Mouse (Mus musculus) brain, embryonic 14.5 days (tissue): ENCODE results near the gene BC004004.

Experiments used
- CTCF ChIP-seq: fragments of 200-500 bp; IDR thresholded peaks from 2 replicates; pipeline ENCODE4 v1.5.1; 2012; ENCODE audit warnings: inconsistent platforms, mild to moderate bottlenecking, moderate library complexity, borderline replicate concordance; ENCODE audit not compliant: insufficient read depth, insufficient read length; ENCODE audit errors: extremely low read depth
- POLR2A ChIP-seq: fragments of 200-500 bp; IDR thresholded peaks from 2 replicates; pipeline ENCODE4 v1.6.1; 2012; ENCODE audit warnings: mild to moderate bottlenecking, inconsistent platforms, borderline replicate concordance; ENCODE audit not compliant: poor library complexity, insufficient read depth, insufficient read length, severe bottlenecking; ENCODE audit errors: extremely low read depth

DNA sequence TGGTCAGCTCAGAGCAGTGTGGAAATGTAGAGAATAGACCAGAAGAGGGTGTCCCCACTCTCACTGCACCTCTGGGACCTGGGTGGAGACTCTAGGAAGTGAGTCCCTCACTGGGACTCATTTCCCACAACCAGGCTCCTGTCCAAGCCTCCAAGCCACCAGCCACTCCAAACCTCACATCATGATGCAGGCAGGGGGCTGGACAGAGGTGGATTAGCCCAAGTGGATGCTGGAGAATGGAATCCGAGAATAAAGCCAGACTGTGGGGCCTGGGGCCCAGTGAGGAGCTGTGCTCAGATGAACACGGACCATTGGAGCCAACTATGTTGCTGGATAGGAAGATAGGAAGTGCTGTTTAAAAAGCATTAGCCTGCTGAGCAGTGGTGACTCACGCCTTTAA lies 48.3 kb downstream of the BC004004 start:
- TF ChIP-seq POLR2A (no peak), CTCF (no peak)
